Mouse (Mus musculus): ENCODE data around the gene Gm3542. TPM values are rescaled to one million over a fixed set of nuclear protein-coding genes. Genes with fewer than 3 reads are reported as not detected.
"Not testable (repeated sequence)": the region's sequence is repeated elsewhere in the genome, so short reads cannot be mapped to it uniquely, and the experiment has no call there.

Gm3542 gene
- total RNA-seq (2021), result not detected
- long read RNA-seq, experiment 1, result 0 reads
- long read RNA-seq, experiment 2, result 0 reads

- intact Hi-C loops (cut with DNase I), result not testable (repeated sequence)
Observed at GRCm38 (mm10) chr14:5334828-5335227, at the start of gene Gm3542. Gene Gm3542, minus strand, starts transcription at chr14:5334928.

More at GRCm38 (mm10) chr14:5334828-5335227, at the start of gene Gm3542:
- DNase-seq, result not testable (repeated sequence)

Other genes starting within 250 kb of the Gm3542 start
- not detected for gene Gm8279, start 203.4 kb downstream of the Gm3542 start, total RNA-seq (2021)
- gene Gm3317, start 170.4 kb downstream of the Gm3542 start, total RNA-seq (2021), result not detected
- not detected for gene Gm8271, start 149.1 kb downstream of the Gm3542 start, total RNA-seq (2021)
- gene Gm3526, start 74.3 kb downstream of the Gm3542 start, total RNA-seq (2021), result not detected
- not detected for gene Gm3500, start 54.1 kb upstream of the Gm3542 start, total RNA-seq (2021)
- gene Gm3194, start 120.5 kb upstream of the Gm3542 start, total RNA-seq (2021), result under 1 TPM in 1 of 2 experiments, not detected in 1; 0.20 TPM
- not detected for gene Gm8246, start 142.9 kb upstream of the Gm3542 start, total RNA-seq (2021)
- gene Gm3187, start 149.3 kb upstream of the Gm3542 start, total RNA-seq (2021), result not detected
- under 1 TPM in 1 of 2 experiments, not detected in 1; 0.26 TPM for gene Gm3488, start 166.7 kb upstream of the Gm3542 start, total RNA-seq (2021)
- not detected for gene Gm3532, start 203.6 kb upstream of the Gm3542 start, total RNA-seq (2021)